Mouse (Mus musculus) CD4-positive, CD25-positive, alpha-beta regulatory T cell, adult 4 months (primary cell): ENCODE data around the gene Kcp. TPM values are rescaled to one million over a fixed set of nuclear protein-coding genes. Genes with fewer than 3 reads are reported as not detected.

Source experiments
- ATAC-seq: one replicate; pipeline ENCODE4 v1.8.0; 2017
- polyA plus RNA-seq, 2 experiments: library from polyadenylated mRNA; unstranded; fragments of 100-300 nt; shearing (Covaris generic); gene quantifications; one replicate each; pipeline ENCODE4 v1.2.1; 2017

Kcp gene
- polyA plus RNA-seq = under 1 TPM in 1 of 2 experiments, not detected in 1; 0.38 TPM

DNA sequence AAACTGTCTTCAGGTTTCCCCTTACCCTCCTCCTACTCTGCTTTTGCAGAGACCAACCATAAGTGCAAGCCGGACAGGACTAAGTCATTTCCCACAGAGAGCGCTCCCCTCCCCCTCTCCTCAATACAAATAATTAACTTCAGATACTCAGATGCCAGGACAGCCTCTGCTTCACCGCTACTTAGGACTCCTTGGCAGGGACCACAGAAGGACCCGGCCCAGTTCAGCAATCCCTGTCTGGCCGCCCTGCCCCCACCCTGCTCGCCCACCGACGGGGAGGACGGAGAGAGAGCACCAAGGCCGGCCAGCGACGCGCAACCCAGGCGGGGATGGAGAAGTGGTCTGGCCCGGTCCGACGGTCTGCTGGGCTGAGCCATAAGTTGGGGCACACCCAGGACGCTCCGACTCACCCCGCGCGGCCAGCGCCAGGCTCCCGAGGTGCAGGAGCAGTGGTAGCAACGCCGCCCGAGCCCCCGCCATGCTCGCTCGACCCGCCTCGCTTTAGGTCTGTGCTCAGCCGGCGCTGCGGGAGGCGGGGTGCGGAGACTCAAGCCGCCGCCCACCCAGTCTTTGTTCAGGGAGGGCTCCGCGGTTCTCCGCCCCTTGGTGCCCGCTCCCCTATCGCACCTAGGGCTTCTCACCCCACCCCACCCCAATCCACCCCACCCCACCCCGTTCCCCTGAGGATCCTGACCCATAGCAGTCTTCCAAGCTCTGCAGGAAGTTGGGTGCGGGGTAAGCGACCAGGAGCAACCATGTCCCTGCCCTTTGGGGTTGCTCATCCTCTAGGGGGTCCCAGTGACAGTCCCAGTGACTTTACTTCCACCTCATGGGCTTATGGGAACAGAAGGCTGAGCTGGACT lies at the start of gene Kcp:
Kcp (minus strand) TSS at position 506 of the 863 bp plus-strand sequence.
- no peak for ATAC-seq

DNA sequence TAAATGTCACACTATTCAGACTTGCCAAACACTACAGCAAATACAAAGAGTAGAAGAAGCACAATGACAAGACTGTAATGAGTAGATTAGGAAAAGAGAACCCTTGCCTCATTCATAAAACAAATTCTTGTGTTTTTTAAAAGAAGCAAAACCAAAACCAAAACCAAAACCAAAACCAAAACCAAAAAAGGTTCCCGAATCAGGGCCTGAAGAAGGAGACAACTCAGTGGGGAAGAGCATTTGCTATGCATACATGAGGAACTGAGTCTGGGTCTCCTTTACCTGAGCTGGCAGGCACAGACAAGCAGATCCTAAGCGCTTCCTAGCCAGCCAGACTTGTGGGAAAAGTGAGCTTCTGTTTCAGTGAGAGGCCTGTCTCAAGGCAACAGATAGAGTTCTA lies 49.4 kb upstream of the Kcp start:
- ATAC-seq = peak; percentile 66

DNA sequence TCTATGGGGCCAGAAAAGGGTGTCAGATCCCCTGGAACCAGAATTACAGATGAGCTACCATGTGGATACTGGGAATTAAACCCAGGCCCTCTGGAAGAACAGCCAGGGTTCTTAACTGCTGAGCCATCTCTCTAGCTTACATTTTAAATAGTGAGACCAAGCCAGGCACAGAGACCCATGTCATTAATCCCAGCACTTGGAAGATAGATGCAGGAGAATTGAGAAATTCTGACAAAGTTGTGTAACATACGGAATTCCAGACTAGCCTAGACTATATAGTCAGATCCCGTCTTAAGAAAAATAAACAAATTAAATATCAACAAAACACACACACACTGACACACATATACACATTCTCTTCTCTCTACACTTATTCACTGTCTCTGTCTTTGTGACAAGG lies 44.8 kb upstream of the Kcp start:
- ATAC-seq = no peak

DNA sequence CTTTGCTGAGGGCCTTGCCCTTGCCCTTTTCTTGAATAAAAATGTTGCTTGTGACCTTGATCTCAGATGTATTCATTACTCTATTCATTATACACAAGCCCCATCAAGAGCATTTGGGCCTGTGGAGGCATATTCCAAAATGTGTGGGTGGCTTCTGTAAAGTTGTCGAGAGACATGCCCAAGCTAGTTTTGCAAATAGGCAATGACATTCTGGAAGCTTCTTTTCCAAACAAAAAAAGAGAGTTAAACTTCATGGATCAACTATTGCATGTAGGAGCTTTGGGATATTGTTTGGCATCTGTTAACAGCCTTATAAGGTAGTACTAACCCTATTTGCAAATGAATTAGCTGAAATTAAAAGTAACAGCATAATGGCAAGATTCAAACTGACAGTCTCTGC lies 40.3 kb upstream of the Kcp start:
- ATAC-seq = no peak

DNA sequence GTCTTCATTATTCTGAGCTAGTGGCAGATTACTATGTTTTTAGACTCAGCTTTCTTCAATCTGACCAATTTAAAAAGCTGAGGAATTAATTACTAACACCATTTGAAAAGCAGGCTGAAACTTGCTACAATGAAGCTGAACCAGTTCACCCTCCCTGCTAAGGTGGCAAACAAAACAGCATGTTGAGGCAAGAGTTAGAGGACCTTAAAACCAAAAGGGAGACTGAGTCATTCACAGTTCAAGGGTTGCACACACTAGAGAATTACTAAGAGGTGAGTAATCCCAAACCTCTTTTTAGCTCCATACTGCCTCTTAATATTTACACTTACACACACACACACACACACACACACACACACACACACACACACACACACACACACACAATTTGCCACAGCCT lies 39.8 kb upstream of the Kcp start:
- no peak for ATAC-seq

DNA sequence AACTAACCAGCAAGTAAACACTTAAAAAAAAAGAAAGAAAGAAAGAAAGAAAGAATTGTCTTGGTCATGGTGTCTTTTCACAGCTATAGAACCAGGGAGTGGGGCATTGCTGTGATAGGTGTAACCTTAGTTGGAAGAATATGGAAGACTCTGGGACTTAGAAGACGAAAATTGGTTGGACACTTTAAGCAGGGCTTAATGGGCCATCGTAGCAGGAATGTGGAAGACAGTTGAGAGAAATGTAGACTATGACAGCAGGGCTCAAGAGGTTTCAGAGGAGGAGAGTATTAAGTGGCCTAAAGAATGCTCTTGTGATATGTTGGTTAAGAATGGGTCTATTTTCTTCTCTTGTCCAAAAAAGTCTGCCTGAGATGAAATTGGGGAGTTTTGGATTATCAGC lies 37.9 kb upstream of the Kcp start:
- ATAC-seq = no peak

DNA sequence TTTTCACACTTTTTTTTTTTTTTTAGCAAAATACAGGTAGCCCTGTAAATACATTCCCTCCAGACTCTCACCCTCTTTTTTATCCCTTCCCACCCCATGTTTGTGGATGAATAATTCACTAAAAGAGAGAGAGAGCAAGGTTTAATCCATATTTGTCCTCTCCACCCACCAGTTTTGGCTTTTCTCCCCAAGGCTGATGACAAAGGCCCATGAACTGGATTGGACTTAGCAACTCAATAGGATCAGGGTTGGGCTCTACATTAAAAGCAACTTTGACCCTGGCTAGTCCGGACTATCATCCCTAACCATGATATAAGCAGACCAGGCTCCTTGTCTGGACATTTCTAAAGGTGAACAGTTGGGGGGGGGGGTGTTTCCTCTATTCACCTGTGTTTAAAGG lies 33.2 kb upstream of the Kcp start:
- no peak for ATAC-seq

DNA sequence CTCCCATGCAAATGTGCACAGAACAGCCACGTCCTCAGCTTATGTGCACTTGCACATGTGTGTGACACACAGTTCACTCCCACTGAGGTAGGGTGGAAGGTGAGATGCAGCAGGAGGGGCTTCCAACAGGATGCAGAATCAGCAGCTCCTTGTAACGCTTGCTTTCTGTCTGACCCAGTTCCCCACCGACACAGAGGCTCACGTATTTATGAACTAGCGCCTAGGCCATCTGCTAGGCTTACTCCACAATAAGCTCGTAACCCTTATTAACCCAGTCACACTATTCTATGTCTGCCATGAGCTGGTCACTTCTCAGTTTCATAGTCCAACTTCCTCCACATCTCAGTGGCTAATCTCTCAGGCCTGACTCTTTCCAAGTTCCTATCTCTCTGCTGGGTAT lies 32.5 kb upstream of the Kcp start:
- ATAC-seq = no peak

DNA sequence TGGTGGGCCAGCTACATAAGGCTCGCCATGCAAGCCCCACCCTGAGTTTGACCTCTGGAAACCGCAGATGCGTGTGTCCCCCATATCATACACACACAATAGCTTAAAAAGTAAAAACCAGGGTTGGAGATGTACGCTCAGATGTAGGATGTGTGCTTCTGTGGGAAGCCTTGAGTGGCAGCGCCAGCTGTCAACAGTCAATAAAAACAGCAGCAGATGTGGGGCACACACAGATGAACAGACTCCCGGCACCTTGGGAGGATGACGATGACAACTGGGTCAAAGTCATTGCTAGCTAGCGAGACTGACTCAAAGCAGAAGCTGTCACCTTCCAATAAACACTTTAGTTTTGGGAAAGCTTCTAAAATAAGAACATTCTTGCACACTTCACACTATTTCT lies 31.8 kb upstream of the Kcp start:
- no peak for ATAC-seq

DNA sequence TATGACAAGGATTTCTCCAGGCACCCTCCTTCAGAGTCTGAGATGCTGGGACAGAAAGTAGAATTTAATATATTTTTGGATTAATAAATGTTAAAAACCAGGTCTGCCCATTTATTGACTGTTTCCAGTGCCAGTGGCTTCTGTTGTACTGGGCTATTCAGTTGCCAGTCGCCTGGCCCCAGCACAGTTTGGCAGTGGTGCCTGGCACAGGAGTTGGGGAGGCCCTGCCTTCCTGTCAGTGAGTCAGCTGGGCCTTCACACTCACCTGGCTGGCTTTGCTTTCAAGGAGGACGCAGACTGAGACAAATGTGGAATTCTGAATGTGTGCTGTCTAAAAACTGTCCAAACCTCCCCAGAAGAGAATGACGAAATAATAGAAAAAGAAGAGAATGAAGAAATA lies 29.5 kb upstream of the Kcp start:
- no peak for ATAC-seq

DNA sequence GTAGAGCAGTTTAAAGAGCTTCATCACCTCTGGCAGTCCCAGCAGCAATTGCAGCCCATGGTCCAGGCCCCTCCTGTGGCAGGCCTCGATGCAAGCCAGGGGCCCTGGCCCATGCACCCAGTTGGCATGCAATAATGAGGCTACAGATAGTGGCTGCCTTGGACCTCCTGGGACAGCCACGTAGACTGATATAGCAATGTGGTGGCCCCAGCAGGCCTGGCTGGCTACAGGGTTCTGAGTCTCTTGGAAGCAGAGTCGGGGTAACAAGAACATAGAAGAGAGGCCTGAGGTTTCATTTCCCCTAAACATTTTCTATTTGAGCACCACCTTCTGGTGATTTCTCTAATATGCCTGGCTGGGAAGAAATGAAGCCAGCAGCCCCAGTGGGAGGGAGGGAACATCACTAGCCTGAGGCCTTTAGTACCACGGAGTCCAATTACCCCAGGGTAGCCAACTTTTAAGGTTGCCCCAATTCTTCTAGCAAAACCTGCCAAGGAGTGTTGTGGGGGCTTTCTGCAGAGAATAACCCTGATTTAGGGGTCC lies 29.0 kb upstream of the Kcp start:
- no peak for ATAC-seq

DNA sequence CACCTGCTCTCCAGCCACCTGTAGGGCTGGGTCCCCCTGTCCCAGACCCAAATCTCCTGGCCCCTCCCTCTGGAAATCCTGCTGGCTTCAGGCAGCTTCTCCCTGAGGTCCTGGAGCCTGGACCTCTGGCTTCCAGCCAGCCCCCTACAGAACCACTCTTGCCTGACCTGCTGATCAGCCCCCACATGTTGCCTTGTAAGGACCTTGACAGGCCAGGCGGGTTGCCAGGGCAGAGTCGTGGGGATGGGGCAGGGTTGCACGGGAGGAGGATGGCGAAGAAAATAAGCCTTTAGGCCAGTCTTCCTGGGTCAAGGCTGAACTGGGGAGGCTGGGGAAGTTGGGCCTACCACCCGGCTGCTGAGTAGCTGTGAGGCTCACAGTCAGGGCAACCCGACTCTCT lies 27.6 kb upstream of the Kcp start:
- ATAC-seq = no peak

DNA sequence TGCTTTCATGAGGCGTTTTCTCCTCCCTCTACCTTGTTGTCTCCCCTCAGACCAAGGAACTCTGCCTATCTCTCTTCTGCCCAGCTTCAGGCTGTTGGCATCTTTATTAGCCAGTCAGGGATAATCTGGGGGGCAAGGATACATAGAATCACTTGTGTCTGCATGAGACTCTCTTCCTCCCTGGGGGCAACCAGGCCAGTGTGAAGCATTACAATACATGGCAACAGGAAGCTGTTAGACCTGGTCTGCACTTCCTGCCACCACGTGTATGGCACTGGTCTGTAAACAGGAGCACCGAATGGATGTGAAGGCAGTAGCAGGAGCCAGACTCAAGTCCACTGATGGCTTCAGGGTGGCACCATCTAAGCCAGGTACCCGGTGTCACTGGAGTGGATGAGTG lies 22.3 kb upstream of the Kcp start:
- no peak for ATAC-seq

DNA sequence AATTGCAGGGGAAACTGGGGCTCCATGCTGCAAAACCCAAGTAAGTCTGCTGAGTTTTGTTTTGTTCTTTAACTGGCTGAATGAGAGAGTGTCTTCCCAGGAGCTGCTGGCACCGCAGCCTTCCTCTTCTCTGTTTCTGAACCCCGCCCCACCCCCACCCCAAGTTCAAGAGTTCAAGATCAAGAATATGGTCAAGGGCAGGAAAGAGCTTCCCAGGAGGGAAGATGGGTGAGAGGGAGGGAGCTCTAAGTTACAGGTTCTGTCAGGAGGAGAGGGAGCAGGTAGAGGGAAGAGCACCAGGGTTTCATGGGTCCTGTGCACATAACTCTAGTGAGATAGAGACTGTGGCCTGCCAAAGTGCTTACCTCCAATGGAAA lies 21.7 kb upstream of the Kcp start:
- no peak for ATAC-seq

DNA sequence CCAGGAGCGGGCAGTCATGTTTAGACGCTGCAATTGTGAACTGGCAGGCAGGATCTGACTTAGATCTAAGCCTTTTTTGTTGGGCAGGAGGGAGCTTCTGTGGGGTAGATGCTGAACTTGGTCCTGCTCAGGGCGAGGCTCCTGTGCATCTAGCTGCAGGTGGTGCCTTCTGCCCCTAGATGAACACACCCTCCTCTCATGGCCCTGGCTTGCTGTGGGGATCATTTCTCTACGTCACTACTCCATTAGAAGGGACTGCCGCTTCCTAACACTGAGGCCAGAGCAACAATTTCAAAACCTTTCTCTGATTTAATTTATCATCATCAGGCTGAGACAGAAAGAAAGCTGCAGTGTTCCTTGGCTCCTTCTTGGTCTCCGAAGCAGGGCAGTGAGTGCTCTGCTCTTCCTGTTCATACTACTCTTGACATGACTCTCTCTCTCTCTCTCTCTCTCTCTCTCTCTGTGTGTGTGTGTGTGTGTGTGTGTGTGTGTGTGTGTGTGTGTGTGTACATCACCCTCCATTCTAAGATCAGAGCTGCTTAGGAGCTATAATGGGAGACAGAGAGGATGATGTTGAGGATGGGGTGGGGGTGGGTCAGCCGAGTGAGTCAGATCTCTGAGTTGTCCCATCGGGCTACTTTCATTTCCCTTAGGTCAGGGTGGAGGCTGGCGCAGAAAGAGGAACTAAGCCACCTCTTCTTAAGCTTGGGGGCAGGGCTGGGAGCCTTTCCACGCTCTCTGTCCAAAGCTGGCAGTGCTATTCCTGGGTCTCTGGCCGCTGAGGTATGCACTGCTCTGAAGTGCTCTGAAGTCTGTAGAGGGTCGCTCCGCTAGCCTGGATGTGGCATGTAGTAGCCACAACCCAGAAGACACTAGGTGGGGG lies 21.1 kb upstream of the Kcp start:
- ATAC-seq = peak; percentile 38

DNA sequence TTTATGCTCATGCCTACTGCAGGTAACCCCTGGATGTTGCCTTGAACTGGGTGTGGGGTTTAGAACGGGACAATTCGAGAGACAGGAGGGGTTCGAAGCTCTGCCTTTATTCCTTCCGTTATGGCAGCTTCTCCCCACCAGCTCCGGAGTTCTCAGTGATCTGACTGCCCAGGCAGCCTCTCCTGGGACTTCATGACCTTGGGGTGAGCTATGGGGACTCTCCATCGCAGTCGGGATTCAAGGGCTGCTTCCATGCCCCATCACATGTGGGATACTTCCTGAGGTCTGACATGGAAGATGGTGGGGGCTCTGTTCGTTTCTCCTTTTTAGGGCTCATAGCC lies 20.4 kb upstream of the Kcp start:
- no peak for ATAC-seq

DNA sequence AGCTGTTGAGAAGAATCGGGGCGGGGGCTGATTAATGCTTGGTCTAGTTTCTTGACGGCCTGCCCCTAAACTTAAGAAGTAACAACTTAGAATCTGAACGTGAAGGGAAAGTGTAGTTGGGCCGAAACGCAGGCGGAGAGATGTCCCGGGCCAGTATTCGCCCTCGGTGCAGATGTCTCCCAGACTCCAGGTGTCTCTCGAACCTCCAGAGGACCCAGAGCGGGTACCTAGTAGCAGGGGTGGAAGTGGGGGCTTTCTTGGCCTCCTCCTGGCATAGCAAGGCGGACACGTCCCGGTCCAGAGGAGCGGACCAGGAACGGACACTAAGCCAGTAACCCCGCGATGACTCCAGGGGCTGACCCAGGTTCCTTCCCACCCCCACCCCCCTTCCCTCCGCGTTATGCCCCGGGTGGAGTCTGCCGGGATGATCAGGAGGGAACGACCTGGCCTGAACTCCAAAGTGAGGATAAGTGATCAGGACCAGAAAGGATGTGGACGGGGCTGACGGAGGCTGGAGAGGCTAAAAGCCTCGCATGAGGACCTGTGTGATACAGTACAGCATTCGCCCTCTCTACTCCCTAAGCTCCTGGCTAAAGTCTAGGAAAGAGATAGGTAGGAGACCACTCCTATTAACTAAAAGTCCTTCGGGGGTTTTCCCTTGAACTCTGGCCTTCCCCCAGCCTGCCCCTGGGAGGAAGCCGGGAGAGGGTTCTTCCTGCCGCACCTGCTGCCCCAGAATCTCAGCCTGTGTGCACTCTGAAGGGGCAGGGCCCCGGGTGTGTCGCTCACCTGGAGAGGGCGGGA lies 19.8 kb upstream of the Kcp start:
- ATAC-seq = no peak

DNA sequence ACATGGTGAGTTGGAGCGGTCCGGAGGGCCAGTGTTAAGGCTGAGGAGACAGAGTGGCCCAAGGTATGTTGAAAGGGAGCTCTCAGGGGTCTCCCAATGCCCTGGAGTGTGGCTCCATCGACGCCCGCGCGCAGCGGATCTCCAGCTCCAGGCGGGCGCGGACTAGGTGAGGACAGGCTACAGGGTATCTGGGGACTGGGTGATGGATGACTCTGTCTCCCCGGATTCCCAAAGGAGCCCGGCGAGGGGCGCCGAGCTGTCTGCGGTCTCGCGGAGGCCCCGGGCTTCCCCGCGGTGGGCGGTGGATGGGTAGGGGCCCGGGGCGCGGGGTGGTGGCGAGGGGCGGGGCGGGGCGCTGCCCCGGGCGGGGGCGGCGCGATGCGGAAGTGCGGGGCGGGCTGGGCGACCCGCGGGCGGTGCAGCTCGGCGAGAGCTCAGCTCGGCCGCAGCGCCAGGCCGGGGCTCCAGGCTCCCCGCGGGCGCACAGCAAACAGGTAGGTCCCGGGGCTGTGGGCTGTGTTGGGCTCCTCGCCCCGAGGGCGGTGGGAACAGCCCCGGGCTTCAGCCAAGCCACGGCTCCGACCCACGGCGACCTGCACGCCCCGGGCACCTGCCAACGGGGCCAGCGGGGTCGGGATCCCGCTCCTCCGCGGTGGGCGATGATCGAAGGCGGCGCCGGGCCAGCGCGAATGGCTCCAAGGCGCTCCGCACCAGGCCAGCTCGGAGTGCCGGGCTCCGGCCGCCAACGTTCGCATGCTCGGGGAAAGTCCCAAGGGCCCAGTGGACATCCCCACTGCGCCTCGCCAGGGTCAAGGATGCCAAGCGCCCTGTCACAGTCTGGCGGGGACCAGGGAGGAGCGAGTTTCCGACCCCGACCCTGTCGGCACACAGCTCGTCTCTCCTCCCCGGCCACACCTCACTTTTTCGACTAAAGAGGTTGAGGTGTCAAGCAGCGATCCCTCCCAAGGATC lies 18.8 kb upstream of the Kcp start, which contains the start of gene Irf5:
Irf5 (plus strand) TSS at position 345 of the 971 bp plus-strand sequence.
- ATAC-seq = peak; percentile 42

DNA sequence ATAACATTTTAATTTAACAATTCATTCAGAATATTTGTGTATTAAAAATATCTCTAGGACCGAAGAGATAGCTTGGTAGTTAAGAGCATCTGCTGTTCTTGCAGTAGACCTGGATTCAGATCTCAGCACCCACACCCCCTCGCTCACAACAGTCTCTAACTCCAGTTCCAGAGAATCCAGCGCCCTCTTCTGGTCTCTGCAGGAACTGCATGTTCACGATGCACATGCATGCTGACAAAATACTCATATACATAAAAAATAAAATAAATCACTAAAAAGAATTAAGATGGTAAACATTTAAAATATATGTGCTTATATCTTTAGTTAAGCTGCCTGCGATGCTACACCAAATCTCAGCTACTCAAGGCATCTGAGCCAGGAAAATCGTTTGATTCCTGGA lies 17.5 kb upstream of the Kcp start:
- no peak for ATAC-seq

DNA sequence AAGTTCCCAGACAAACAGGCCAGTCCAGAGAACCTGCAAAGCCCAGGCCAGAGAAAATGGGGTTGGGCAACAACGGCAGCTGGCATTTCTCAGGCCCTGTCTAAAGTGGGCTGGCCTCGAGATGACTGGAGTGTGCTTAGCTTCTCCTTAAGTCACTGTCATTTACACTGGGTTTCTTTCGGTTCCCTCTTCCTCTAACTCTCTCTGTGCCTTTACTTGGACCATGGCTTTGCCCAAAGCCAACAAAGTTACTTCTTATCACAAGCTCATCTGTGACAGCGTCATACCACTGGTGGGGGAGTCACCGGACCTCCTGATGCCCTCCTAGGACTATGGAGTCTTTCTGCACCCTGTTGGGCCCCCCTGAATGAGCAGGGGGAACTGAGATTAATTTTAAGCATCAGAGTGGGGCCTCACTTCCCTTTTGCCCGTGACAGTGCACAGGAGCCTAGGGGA lies 16.3 kb upstream of the Kcp start:
- no peak for ATAC-seq

DNA sequence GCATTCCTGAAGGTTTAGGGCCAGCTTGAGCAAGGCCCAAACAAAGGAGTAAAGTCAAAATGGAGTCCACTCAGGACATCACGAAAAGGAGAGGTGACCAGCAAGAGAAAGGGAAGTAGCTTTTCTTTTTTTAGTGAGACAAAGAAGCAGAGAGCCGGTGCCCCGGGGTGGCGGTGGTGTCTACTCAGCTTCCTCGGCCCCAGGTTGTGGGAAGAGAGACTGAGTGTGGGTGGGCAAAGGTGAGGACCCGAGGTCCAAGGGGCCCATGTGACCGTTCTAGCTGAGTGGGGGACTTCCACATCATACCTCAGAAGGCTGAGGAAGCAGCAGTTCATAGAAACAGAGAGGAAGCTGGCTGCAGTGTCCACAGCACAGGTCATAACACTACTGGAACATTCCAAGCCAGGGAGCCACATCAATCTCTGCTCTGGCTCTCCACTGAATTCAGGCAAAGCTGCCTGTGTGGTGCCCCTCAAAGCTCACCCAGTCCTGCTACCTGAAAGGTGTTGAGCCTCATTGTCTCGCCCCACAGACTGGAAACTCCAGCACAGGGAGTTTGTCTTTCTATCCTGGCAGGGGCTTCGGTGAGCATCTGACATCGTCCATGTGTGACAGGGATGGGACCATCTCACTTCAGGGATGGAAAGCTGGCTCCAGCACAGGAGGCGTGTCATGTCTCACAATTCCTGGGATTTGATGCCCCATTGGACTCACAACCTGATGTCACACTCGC lies 15.7 kb upstream of the Kcp start:
- no peak for ATAC-seq
